Mouse (Mus musculus) liver, embryonic 12.5 days (tissue): Measurements from ENCODE around the gene Mtmr6. TPM values are rescaled to one million over a fixed set of nuclear protein-coding genes. Genes with fewer than 3 reads are reported as not detected.

Experiments
- ATAC-seq: fragments of 200-750 bp; cut with Nextera tagmentation; 2 replicates; pipeline ENCODE4 v1.8.0; 2017; ENCODE audit warnings: moderate number of reproducible peaks, mild to moderate bottlenecking, moderate library complexity
- H3K27ac ChIP-seq: fragments of 300-500 bp; sonication (generic); 2 replicates; pipeline ENCODE4 v1.5.1; 2016; ENCODE audit warnings: mild to moderate bottlenecking
- H3K27me3 ChIP-seq: fragments of 300-500 bp; sonication (generic); replicated peaks from 2 replicates; pipeline ENCODE4 v1.6.1; 2016; ENCODE audit warnings: mild to moderate bottlenecking, moderate library complexity
- H3K36me3 ChIP-seq: fragments of 300-500 bp; sonication (generic); 2 replicates; pipeline ENCODE4 v1.6.1; 2016; ENCODE audit warnings: mild to moderate bottlenecking, moderate library complexity
- H3K4me1 ChIP-seq: fragments of 300-500 bp; sonication (generic); 2 replicates; pipeline ENCODE4 v1.6.1; 2016
- H3K4me2 ChIP-seq: fragments of 300-500 bp; sonication (generic); 2 replicates; pipeline ENCODE4 v1.6.1; 2016; ENCODE audit warnings: mild to moderate bottlenecking, moderate library complexity
- H3K4me3 ChIP-seq: fragments of 300-500 bp; sonication (generic); 2 replicates; pipeline ENCODE4 v1.5.1; 2016; ENCODE audit warnings: mild to moderate bottlenecking, moderate library complexity
- H3K9ac ChIP-seq: fragments of 300-500 bp; sonication (generic); 2 replicates; pipeline ENCODE4 v1.6.1; 2016; ENCODE audit warnings: mild to moderate bottlenecking, moderate library complexity
- H3K9me3 ChIP-seq: fragments of 300-500 bp; sonication (generic); replicated peaks from 2 replicates; pipeline ENCODE4 v1.6.1; 2016; ENCODE audit warnings: mild to moderate bottlenecking, moderate library complexity
- WGBS: fragments of 180-500 bp; shearing (Covaris S2); methylation state at CpG from one replicate; pipeline ENCODE4 v1.1.7; 2016; ENCODE audit not compliant: insufficient replicate concordance; 5-methylcytosine and 5-hydroxymethylcytosine counted together
- polyA plus RNA-seq: library from polyadenylated mRNA; unstranded; fragments of >200 nt; fragmentation: Nextera tagmentation; extraction: Ambion mirVana; gene quantifications from 2 replicates; pipeline ENCODE4 v1.2.1, GENCODE M21; 2016

Mtmr6 gene
- polyA plus RNA-seq = 16.7 and 17.9 TPM in 2 replicates

- under 1% methylated on average over 51 of the region's 51 CpGs for WGBS
- Histone ChIP-seq H3K27ac (peak within 1 kb of the TSS; percentile 87), H3K4me1 (peaks cover 32% of the 10 kb centered on the region), H3K4me2 (peak within 1 kb of the TSS; percentile 83), H3K9me3 (no peaks in the 10 kb centered on the region), H3K4me3 (peak within 1 kb of the TSS; percentile 78), H3K36me3 (no peaks in the 10 kb centered on the region; the same call in 1 of the 2 replicates), H3K9ac (peak within 1 kb of the TSS; percentile 78), H3K27me3 (no peaks in the 10 kb centered on the region)
- peak; percentile 99 for ATAC-seq
Observed at GRCm38 (mm10) chr14:60264990-60265876, at the start of gene Mtmr6. TSS of gene Mtmr6 (plus strand) at chr14:60265228.

DNA sequence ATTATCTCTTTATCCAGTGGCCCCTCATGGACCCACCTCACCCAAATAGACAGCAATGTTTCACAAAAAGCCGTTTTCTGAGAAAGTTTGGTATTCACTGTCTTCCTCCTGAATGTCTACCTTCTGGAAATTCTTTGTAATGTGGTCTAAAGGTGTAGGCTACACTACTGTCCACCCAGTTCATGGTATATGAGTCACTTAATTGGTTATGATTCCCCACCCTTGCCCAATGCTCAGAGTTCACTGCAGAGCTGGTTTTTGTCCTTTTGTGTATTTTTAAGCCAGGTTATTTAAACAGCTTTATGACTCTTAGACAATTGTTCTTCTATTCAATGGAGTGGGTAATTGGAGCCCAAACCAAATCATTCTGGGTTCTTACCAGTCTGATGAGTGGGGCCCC is 48.9 kb upstream of the Mtmr6 start:
- Histone ChIP-seq H3K27ac (no peak overlapping the region), H3K27me3 (no peaks in the 10 kb centered on the region), H3K4me1 (no peaks in the 10 kb centered on the region), H3K9ac (no peak overlapping the region), H3K4me3 (no peak overlapping the region), H3K36me3 (peaks cover 37% of the 10 kb centered on the region), H3K9me3 (no peaks in the 10 kb centered on the region), H3K4me2 (no peak overlapping the region)
- ATAC-seq = no peak
- 83% methylated on average over 1 of the region's 1 CpGs for WGBS

DNA sequence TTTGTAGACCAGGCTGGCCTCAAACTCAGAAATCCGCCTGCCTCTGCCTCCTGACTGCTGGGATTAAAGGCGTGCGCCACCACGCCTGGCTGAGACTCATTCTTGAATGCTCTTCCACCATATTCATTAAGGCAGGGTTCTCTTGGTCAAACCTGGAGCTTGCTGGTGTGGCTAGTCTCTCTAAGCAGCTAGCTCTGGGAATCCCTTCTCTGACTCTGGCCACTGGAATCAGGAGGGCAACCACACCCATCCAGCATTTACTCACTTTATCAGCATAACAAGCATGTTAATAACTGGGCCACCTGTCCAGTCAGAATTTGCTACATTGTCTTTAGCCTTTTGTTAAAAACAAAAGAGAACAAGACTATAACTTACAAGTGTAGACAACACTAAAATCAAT is 47.4 kb upstream of the Mtmr6 start:
- Histone ChIP-seq H3K9ac (no peak overlapping the region), H3K9me3 (no peaks in the 10 kb centered on the region), H3K4me3 (no peak overlapping the region), H3K36me3 (peaks cover 46% of the 10 kb centered on the region), H3K27ac (no peak overlapping the region), H3K4me2 (no peak overlapping the region), H3K4me1 (no peaks in the 10 kb centered on the region), H3K27me3 (no peaks in the 10 kb centered on the region)
- WGBS = 87% methylated on average over 4 of the region's 4 CpGs
- ATAC-seq = no peak

GRCm38 (mm10) chr14:60219886-60220285 is 45.1 kb upstream of the Mtmr6 start:
- ATAC-seq = no peak
- Histone ChIP-seq H3K4me2 (no peak overlapping the region), H3K9me3 (no peaks in the 10 kb centered on the region), H3K27ac (no peak overlapping the region), H3K4me3 (no peak overlapping the region), H3K27me3 (no peaks in the 10 kb centered on the region), H3K36me3 (peaks cover 55% of the 10 kb centered on the region), H3K9ac (no peak overlapping the region), H3K4me1 (no peaks in the 10 kb centered on the region)
- 84% methylated on average over 10 of the region's 10 CpGs for WGBS

GRCm38 (mm10) chr14:60238551-60238950 is 26.5 kb upstream of the Mtmr6 start:
- WGBS = 69% methylated on average over 3 of the region's 3 CpGs
- Histone ChIP-seq H3K36me3 (peaks cover 77% of the 10 kb centered on the region), H3K4me2 (no peak overlapping the region), H3K27ac (no peak overlapping the region), H3K9ac (no peak overlapping the region), H3K4me1 (no peaks in the 10 kb centered on the region), H3K4me3 (no peak overlapping the region), H3K9me3 (no peaks in the 10 kb centered on the region), H3K27me3 (no peaks in the 10 kb centered on the region)
- no peak for ATAC-seq

- no peak for ATAC-seq
- Histone ChIP-seq H3K4me1 (peaks cover 37% of the 10 kb centered on the region), H3K36me3 (peaks cover 22% of the 10 kb centered on the region), H3K9me3 (no peaks in the 10 kb centered on the region), H3K4me3 (peak overlapping the region; percentile 99), H3K4me2 (peak overlapping the region; percentile 83), H3K27me3 (no peaks in the 10 kb centered on the region), H3K27ac (peak overlapping the region; percentile 39), H3K9ac (peak overlapping the region; percentile 97)
- 12% methylated on average over 8 of the region's 8 CpGs for WGBS
Observed at GRCm38 (mm10) chr14:60250366-60250765, 14.7 kb upstream of the Mtmr6 start.

DNA sequence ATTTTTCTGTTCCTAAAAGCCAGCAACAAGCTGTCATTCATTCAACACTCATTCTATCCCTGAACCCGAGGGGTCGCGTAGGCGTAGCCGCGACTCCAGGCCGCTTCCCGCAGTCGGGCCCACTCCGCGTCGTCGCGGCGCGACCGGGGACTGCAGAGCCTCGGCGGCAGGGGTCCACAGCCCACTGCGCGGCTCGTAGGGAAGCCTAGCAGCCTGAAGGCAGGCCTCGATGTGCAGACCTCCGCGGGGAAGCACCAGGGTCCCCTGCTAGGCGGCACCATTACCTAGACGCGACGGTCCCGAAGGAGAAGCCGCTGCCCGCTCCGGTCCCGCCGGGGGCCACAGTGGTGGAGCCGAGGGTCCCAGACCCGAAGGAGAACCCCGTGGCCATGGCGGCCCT is 14.1 kb upstream of the Mtmr6 start:
- Histone ChIP-seq H3K4me2 (peak overlapping the region; percentile 83), H3K36me3 (peaks cover 17% of the 10 kb centered on the region), H3K27ac (peak overlapping the region; percentile 91), H3K9ac (peak overlapping the region; percentile 97), H3K27me3 (no peaks in the 10 kb centered on the region), H3K4me3 (peak overlapping the region; percentile 99), H3K9me3 (no peaks in the 10 kb centered on the region), H3K4me1 (peaks cover 37% of the 10 kb centered on the region)
- peak; percentile 50 for ATAC-seq
- under 1% methylated on average over 39 of the region's 39 CpGs for WGBS

DNA sequence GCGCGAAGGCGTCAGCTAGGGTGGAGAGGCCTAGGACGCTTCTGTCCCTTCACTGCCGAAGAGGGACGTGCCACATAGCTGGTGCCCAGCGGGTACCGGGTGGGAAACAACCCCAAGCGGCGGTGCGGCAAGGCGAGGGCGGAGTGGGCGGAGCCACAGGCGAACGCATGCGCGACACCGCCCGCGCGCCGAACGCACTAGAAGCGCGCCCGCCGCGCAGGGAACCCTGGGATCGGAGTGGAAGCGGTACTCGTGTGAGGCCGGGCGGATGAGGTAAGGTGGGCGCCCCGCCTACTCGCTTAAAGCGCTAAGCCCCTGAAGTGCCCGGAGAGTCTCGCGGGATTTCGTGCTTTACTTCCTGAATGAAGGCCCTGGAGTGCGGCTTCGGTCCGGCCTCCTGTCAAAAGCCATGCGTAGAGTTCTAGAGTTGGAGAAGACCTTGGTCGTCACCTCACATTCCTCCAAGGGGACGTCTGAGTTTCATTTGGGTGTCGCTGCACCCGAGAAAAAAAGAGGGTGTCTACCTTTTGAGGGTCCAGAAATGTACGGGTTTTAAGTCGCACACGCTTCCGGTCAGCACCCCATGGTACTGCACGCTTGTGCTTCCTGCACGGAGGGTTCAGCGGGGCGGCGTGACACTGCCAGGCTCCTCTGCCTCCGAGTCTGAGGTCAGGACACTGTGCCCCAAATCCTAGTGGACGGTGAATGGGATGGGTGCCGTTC is 13.6 kb upstream of the Mtmr6 start, which contains the start of the genes Nupl1 and Gm49336:
Gene Nupl1, minus strand, starts transcription at position 151 of the 723 bp plus-strand sequence.
Gene Gm49336, minus strand, starts transcription at position 227 of the 723 bp plus-strand sequence.
- Histone ChIP-seq H3K4me3 (peak within 1 kb of the TSS; percentile 99), H3K4me2 (peak within 1 kb of the TSS; percentile 83), H3K27me3 (no peaks in the 10 kb centered on the region), H3K36me3 (peaks cover 15% of the 10 kb centered on the region; the same call in 1 of the 2 replicates), H3K4me1 (peaks cover 39% of the 10 kb centered on the region), H3K9ac (peak within 1 kb of the TSS; percentile 97), H3K9me3 (no peaks in the 10 kb centered on the region), H3K27ac (peak within 1 kb of the TSS; percentile 91)
- WGBS = under 1% methylated on average over 62 of the region's 62 CpGs
- ATAC-seq = peak; percentile 99

DNA sequence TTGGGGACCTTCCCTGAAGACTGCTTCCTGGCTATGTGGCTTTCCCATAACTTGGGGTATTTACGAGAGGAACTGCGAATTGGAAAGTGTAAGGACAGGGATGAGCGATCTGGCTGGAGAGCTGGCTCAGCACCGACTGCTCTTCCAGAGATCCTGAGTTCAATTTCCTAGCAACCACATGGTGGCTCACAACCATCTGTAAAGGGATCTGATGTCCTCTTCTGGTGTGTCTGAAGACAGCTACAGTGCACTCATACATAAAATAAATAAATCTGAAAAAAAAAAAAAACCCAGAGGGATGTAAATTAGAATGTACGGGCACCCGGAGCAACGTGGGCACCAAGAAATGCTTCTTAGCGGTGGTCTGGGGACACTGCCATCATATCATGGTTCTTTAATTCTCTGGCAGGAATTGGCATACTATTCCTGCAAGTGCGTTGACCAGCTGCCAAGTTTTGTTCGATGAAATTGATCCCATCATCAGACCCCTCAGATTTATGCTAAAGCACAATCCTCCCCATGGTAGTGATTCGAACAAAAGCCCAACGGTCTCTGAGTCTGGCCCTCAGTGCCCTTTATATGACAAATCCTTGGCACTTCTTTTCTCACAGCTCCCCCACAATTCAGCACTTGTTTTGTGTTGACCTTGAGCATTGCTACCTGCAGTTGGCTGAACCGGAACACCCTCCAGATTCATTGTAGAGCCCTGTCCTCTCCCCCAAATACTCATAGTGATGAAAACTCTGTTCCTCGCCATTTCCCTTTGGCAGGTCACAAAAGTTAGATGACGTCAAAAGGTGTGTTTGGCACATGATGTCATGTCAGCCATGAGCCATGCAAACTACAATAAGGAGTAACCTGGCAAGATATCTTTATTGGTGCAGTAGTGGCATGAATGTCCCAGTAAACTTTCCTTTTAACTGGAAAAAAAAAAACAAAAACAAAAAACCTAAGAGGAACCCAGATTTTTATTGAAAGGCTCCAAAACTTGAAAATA is 12.7 kb upstream of the Mtmr6 start:
- Histone ChIP-seq H3K4me2 (peak overlapping the region; percentile 83), H3K36me3 (peaks cover 8% of the 10 kb centered on the region; the same call in 1 of the 2 replicates), H3K27me3 (no peaks in the 10 kb centered on the region), H3K9me3 (no peaks in the 10 kb centered on the region), H3K4me3 (peak overlapping the region; percentile 99), H3K9ac (peak overlapping the region; percentile 97), H3K4me1 (peaks cover 48% of the 10 kb centered on the region), H3K27ac (peak overlapping the region; percentile 91)
- WGBS = 22% methylated on average over 15 of the region's 15 CpGs
- ATAC-seq = no peak

DNA sequence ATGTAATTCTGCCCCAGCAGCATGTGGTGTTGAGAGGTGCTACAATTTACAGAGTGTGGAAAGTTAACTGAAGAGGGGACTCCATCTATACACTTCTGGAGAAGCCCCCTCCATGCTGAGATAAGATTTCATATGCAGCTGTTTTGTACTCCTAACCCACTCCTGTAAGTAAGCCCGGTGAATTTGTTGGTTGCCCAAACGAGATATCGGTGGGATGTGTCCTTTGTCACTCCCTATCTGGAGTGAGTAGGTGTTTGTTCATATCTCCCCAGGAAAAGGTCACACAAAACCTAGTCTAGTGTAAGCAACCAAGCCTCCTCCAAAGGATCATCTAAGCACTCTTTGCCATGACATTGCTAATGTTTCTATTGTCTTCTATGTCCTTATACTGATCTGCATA is 11.6 kb upstream of the Mtmr6 start:
- H3K9me3 ChIP-seq = no peaks in the 10 kb centered on the region
- no peaks in the 10 kb centered on the region for H3K36me3 ChIP-seq
- H3K9ac ChIP-seq = no peak overlapping the region
- 12% methylated on average over 3 of the region's 3 CpGs for WGBS
- peaks cover 45% of the 10 kb centered on the region for H3K4me1 ChIP-seq
- ATAC-seq = no peak
- H3K4me2 ChIP-seq = 0 out of 2 replicates have a peak overlapping the region, but pooled peaks have one; percentile 29
- H3K4me3 ChIP-seq = no peak overlapping the region
- H3K27me3 ChIP-seq = no peaks in the 10 kb centered on the region
- H3K27ac ChIP-seq = no peak overlapping the region

DNA sequence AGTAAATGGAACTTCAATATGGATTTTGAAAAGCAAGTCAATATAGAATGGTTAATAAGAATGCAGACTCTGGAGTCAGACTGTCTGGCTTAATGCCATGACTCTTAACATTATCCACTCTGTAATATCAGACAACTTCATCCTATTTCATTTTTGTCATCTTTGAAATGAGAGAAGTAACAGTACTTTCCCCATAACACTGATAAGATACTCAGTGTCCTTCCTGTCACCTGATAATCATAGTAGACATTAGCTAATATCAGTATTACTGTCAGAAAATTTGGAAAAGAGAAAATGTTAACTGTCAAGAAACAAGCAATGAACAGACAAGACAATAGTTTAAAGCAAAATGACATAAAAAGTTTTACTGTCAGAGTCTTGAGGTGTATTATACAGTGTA is 10.3 kb upstream of the Mtmr6 start:
- no peaks in the 10 kb centered on the region for H3K36me3 ChIP-seq
- no peak overlapping the region for H3K27ac ChIP-seq
- no peaks in the 10 kb centered on the region for H3K27me3 ChIP-seq
- peaks cover 35% of the 10 kb centered on the region for H3K4me1 ChIP-seq
- H3K4me2 ChIP-seq = no peak overlapping the region
- ATAC-seq = no peak
- no peak overlapping the region for H3K4me3 ChIP-seq
- no peak overlapping the region for H3K9ac ChIP-seq
- no peaks in the 10 kb centered on the region for H3K9me3 ChIP-seq
